Mouse (Mus musculus) kidney, embryonic 16.5 days (tissue): ENCODE results near the gene Zmiz2. TPM values are rescaled to one million over a fixed set of nuclear protein-coding genes. Genes with fewer than 3 reads are reported as not detected.
A peak's percentile ranks its signal among the peaks of the same experiment; 100 is the strongest.
"Not testable (repeated sequence)": the region's sequence is repeated elsewhere in the genome, so short reads cannot be mapped to it uniquely, and the experiment has no call there.

ENCODE experiments used
- ATAC-seq: fragments of 200-750 bp; cut with Nextera tagmentation; 2 replicates; pipeline ENCODE4 v1.8.0; 2017; ENCODE audit warnings: moderate TSS enrichment; ENCODE audit not compliant: low FRiP score, low TSS enrichment
- H3K27ac ChIP-seq: fragments of 300-500 bp; sonication (generic); 2 replicates; pipeline ENCODE4 v1.5.1; 2014; ENCODE audit warnings: low read length
- H3K27me3 ChIP-seq: fragments of 300-500 bp; sonication (generic); 2 replicates; pipeline ENCODE4 v1.6.1; 2014; ENCODE audit warnings: low read length, control low read depth, mixed read lengths; ENCODE audit not compliant: insufficient read depth
- H3K36me3 ChIP-seq: fragments of 300-500 bp; sonication (generic); 2 replicates; pipeline ENCODE4 v1.6.1; 2014; ENCODE audit warnings: low read length, control low read depth, mixed read lengths; ENCODE audit not compliant: insufficient read depth
- H3K4me1 ChIP-seq: fragments of 300-500 bp; sonication (generic); 2 replicates; pipeline ENCODE4 v1.6.1; 2014; ENCODE audit warnings: low read length, control low read depth, mixed read lengths; ENCODE audit not compliant: insufficient read depth
- H3K4me2 ChIP-seq: fragments of 300-500 bp; sonication (generic); replicated peaks from 2 replicates; pipeline ENCODE4 v1.6.1; 2014; ENCODE audit warnings: low read depth, low read length
- H3K4me3 ChIP-seq: fragments of 300-500 bp; sonication (generic); 2 replicates; pipeline ENCODE4 v1.5.1; 2014; ENCODE audit warnings: mild to moderate bottlenecking, low read length
- H3K9ac ChIP-seq: fragments of 300-500 bp; sonication (generic); replicated peaks from 2 replicates; pipeline ENCODE4 v1.6.1; 2014; ENCODE audit warnings: low read length
- H3K9me3 ChIP-seq: fragments of 300-500 bp; sonication (generic); 2 replicates; pipeline ENCODE4 v1.6.1; 2016; ENCODE audit warnings: low read length, control low read depth
- WGBS: fragments of 180-500 bp; shearing (Covaris S2); extraction: QIAGEN DNeasy Blood & Tissue Kit; methylation state at CpG from one replicate; pipeline ENCODE4 v1.1.7; 2014; 5-methylcytosine and 5-hydroxymethylcytosine counted together
- polyA plus RNA-seq: library from polyadenylated mRNA; unstranded; fragments of >200 nt; fragmentation: Nextera tagmentation; extraction: Ambion mirVana; gene quantifications from 2 replicates; pipeline ENCODE4 v1.2.1, GENCODE M21; 2015

Gene Zmiz2
- polyA plus RNA-seq, 1 experiment from 2014 or later, result 11.7 TPM

GRCm38 (mm10) chr11:6367986-6368385 lies 20.9 kb upstream of the Zmiz2 start:
- H3K4me2 ChIP-seq, result not testable (repeated sequence)

GRCm38 (mm10) chr11:6371376-6372155 lies 17.3 kb upstream of the Zmiz2 start:
- no peak for ATAC-seq
- no peak overlapping the region for H3K27ac ChIP-seq
- 88% methylated on average over 11 of the region's 11 CpGs for WGBS

More at GRCm38 (mm10) chr11:6367986-6368385, 20.9 kb upstream of the Zmiz2 start:
- not testable (repeated sequence) for H3K4me1 ChIP-seq, H3K9ac ChIP-seq, H3K27ac ChIP-seq, H3K36me3 ChIP-seq, H3K9me3 ChIP-seq, H3K27me3 ChIP-seq, ATAC-seq, H3K4me3 ChIP-seq
- 82% methylated on average over 5 of the region's 5 CpGs for WGBS

GRCm38 (mm10) chr11:6372784-6373183 lies 16.1 kb upstream of the Zmiz2 start:
- Histone ChIP-seq H3K27me3 (no peaks in the 10 kb centered on the region), H3K9ac (no peak overlapping the region), H3K9me3 (no peaks in the 10 kb centered on the region), H3K4me3 (no peak overlapping the region), H3K4me2 (no peak overlapping the region), H3K36me3 (no peaks in the 10 kb centered on the region), H3K27ac (no peak overlapping the region), H3K4me1 (no peaks in the 10 kb centered on the region)
- 91% methylated on average over 9 of the region's 9 CpGs for WGBS
- ATAC-seq, result no peak

More at GRCm38 (mm10) chr11:6371376-6372155, 17.3 kb upstream of the Zmiz2 start:
- H3K4me1 ChIP-seq, result no peaks in the 10 kb centered on the region
- no peaks in the 10 kb centered on the region for H3K27me3 ChIP-seq
- H3K36me3 ChIP-seq, result no peaks in the 10 kb centered on the region
- no peak overlapping the region for H3K9ac ChIP-seq
- H3K9me3 ChIP-seq, result no peaks in the 10 kb centered on the region
- H3K4me2 ChIP-seq, result no peak overlapping the region
- H3K4me3 ChIP-seq, result no peak overlapping the region

- H3K4me2 ChIP-seq, result no peak overlapping the region
- no peak overlapping the region for H3K4me3 ChIP-seq
- no peak overlapping the region for H3K27ac ChIP-seq
- WGBS, result 75% methylated on average over 6 of the region's 6 CpGs
- no peak overlapping the region for H3K9ac ChIP-seq
- ATAC-seq, result no peak
- H3K9me3 ChIP-seq, result no peaks in the 10 kb centered on the region
- no peaks in the 10 kb centered on the region for H3K27me3 ChIP-seq
- H3K36me3 ChIP-seq, result no peaks in the 10 kb centered on the region
- no peaks in the 10 kb centered on the region for H3K4me1 ChIP-seq
Measured at GRCm38 (mm10) chr11:6380916-6381315, 8.0 kb upstream of the Zmiz2 start.

- 91% methylated on average over 6 of the region's 6 CpGs for WGBS
Measured at GRCm38 (mm10) chr11:6388126-6388725, 648 bp upstream of the Zmiz2 start.

GRCm38 (mm10) chr11:6389483-6389921 lies 628 bp downstream of the Zmiz2 start:
- H3K36me3 ChIP-seq, result no peaks in the 10 kb centered on the region
- peaks cover 12% of the 10 kb centered on the region for H3K4me1 ChIP-seq
- no peaks in the 10 kb centered on the region for H3K27me3 ChIP-seq
- H3K9me3 ChIP-seq, result no peaks in the 10 kb centered on the region
- peak overlapping the region; percentile 85 for H3K4me2 ChIP-seq
- peak overlapping the region; percentile 95 for H3K4me3 ChIP-seq
- peak overlapping the region; percentile 97 for H3K27ac ChIP-seq
- peak overlapping the region; percentile 90 for H3K9ac ChIP-seq
- WGBS, result 1% methylated on average over 21 of the region's 43 CpGs
- no peak; the same call in 1 of the 2 replicates for ATAC-seq

More at GRCm38 (mm10) chr11:6388126-6388725, 648 bp upstream of the Zmiz2 start:
- no peaks in the 10 kb centered on the region for H3K9me3 ChIP-seq
- H3K4me2 ChIP-seq, result peak overlapping the region; percentile 85
- ATAC-seq, result no peak
- peaks cover 12% of the 10 kb centered on the region for H3K4me1 ChIP-seq
- no peaks in the 10 kb centered on the region for H3K36me3 ChIP-seq
- H3K9ac ChIP-seq, result peak overlapping the region; percentile 90; the same call in 1 of the 2 replicates
- H3K27me3 ChIP-seq, result no peaks in the 10 kb centered on the region
- H3K27ac ChIP-seq, result peak overlapping the region; percentile 97
- H3K4me3 ChIP-seq, result peak overlapping the region; percentile 95

- Histone ChIP-seq H3K4me3 (peak overlapping the region; percentile 95), H3K9me3 (no peaks in the 10 kb centered on the region), H3K4me2 (peak overlapping the region; percentile 85), H3K27me3 (no peaks in the 10 kb centered on the region), H3K9ac (peak overlapping the region; percentile 90), H3K4me1 (peaks cover 12% of the 10 kb centered on the region), H3K27ac (no peak overlapping the region), H3K36me3 (no peaks in the 10 kb centered on the region; the same call in 1 of the 2 replicates)
- ATAC-seq, result no peak
- 77% methylated on average over 8 of the region's 8 CpGs for WGBS
Measured at GRCm38 (mm10) chr11:6390376-6391053, 1.6 kb downstream of the Zmiz2 start.

- no peak overlapping the region for H3K27ac ChIP-seq
- no peak overlapping the region for H3K9ac ChIP-seq
- peaks cover 12% of the 10 kb centered on the region for H3K4me1 ChIP-seq
- WGBS, result 87% methylated on average over 8 of the region's 8 CpGs
- no peak overlapping the region for H3K4me2 ChIP-seq
- no peaks in the 10 kb centered on the region for H3K27me3 ChIP-seq
- no peaks in the 10 kb centered on the region for H3K9me3 ChIP-seq
- H3K36me3 ChIP-seq, result peaks cover 9% of the 10 kb centered on the region
- ATAC-seq, result no peak
- H3K4me3 ChIP-seq, result no peak overlapping the region
Measured at GRCm38 (mm10) chr11:6391516-6392276, 2.8 kb downstream of the Zmiz2 start.

GRCm38 (mm10) chr11:6392857-6393256 lies 4.0 kb downstream of the Zmiz2 start:
- H3K4me3 ChIP-seq, result no peak overlapping the region
- H3K9me3 ChIP-seq, result no peaks in the 10 kb centered on the region
- peaks cover 20% of the 10 kb centered on the region for H3K36me3 ChIP-seq
- H3K27ac ChIP-seq, result no peak overlapping the region
- H3K9ac ChIP-seq, result no peak overlapping the region
- no peak for ATAC-seq
- WGBS, result 80% methylated on average over 6 of the region's 6 CpGs
- no peak overlapping the region for H3K4me2 ChIP-seq
- peaks cover 12% of the 10 kb centered on the region for H3K4me1 ChIP-seq
- no peaks in the 10 kb centered on the region for H3K27me3 ChIP-seq
